Mouse (Mus musculus) stomach, postnatal 0 days (tissue): ENCODE results near the gene Nsd1. TPM values are rescaled to one million over a fixed set of nuclear protein-coding genes. Genes with fewer than 3 reads are reported as not detected.

Source experiments
- ATAC-seq: fragments of 200-750 bp; cut with Nextera tagmentation; 2 replicates; pipeline ENCODE4 v1.8.0; 2017; ENCODE audit not compliant: low FRiP score, low TSS enrichment
- DNase-seq: peaks from one replicate; pipeline ENCODE4 v3.0.0-alpha.2; 2016; ENCODE audit warnings: low spot score
- H3K27ac ChIP-seq: fragments of 300-500 bp; sonication (generic); replicated peaks from 2 replicates; pipeline ENCODE4 v1.5.1; 2014; ENCODE audit warnings: mild to moderate bottlenecking, control low read depth
- H3K27me3 ChIP-seq: fragments of 300-500 bp; sonication (generic); 2 replicates; pipeline ENCODE4 v1.6.1; 2014; ENCODE audit warnings: low read length; ENCODE audit not compliant: control insufficient read depth, insufficient read depth
- H3K36me3 ChIP-seq: fragments of 300-500 bp; sonication (generic); 2 replicates; pipeline ENCODE4 v1.6.1; 2014; ENCODE audit warnings: low read length, mixed read lengths; ENCODE audit not compliant: control insufficient read depth, insufficient read depth
- H3K4me1 ChIP-seq: fragments of 300-500 bp; sonication (generic); replicated peaks from 2 replicates; pipeline ENCODE4 v1.6.1; 2014; ENCODE audit warnings: antibody characterized with exemption; ENCODE audit not compliant: control insufficient read depth, insufficient read depth
- H3K4me2 ChIP-seq: fragments of 300-500 bp; sonication (generic); replicated peaks from 2 replicates; pipeline ENCODE4 v1.6.1; 2014; ENCODE audit warnings: low read depth, mild to moderate bottlenecking, control low read depth, moderate library complexity
- H3K4me3 ChIP-seq: fragments of 300-500 bp; sonication (generic); 2 replicates; pipeline ENCODE4 v1.5.1; 2014; ENCODE audit warnings: low read depth, low read length, control low read depth
- H3K9ac ChIP-seq: fragments of 300-500 bp; sonication (generic); 2 replicates; pipeline ENCODE4 v1.6.1; 2014; ENCODE audit warnings: mild to moderate bottlenecking, low read length, control low read depth, mixed read lengths
- H3K9me3 ChIP-seq: fragments of 300-500 bp; sonication (generic); 2 replicates; pipeline ENCODE4 v1.6.1; 2016; ENCODE audit warnings: low read length; ENCODE audit not compliant: control insufficient read depth
- CTCF ChIP-seq: IDR thresholded peaks from 2 replicates; pipeline ENCODE4 v1.5.1; 2016; ENCODE audit warnings: antibody characterized with exemption, low read depth, mild to moderate bottlenecking, moderate library complexity
- EP300 ChIP-seq: optimal IDR thresholded peaks from 2 replicates; pipeline ENCODE3; 2016; ENCODE audit warnings: antibody characterized with exemption
- WGBS: fragments of 180-500 bp; shearing (Covaris S2); extraction: QIAGEN DNeasy Blood & Tissue Kit; methylation state at CpG from one replicate; pipeline ENCODE4 v1.1.7; 2014; 5-methylcytosine and 5-hydroxymethylcytosine counted together
- polyA plus RNA-seq: library from polyadenylated mRNA; unstranded; fragments of >200 nt; fragmentation: Nextera tagmentation; extraction: Ambion mirVana; gene quantifications from 2 replicates; pipeline ENCODE4 v1.2.1, GENCODE M21; 2015

Nsd1 gene
- polyA plus RNA-seq, 1 experiment from 2014 or later, result 35.0 TPM

DNA sequence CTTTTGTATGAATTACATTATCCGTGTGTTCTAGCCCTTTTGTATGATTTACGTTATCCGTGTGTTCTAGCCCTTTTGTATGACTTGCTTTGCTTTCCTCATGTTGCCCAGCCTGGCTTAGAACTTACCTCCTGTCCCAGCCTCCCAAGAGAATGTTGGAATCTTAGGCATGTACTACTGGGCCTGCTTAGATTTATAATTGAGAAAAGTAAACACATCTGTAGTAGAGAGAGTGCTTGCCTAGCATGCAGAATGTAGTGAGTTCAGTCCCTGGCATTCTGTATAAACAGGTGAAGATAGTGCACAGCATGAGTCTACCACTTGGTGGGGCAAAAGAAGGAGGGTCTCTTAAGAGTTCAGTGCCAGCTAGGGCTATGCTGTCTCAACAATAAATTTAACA lies 14.8 kb downstream of the Nsd1 start:
- DNase-seq (no peak), ATAC-seq (no peak)
- peaks cover 20% of the 10 kb centered on the region; the same call in 1 of the 2 replicates for H3K36me3 ChIP-seq
- 77% methylated on average over 3 of the region's 3 CpGs for WGBS
- H3K4me2 ChIP-seq, result no peak overlapping the region
- no peak overlapping the region for H3K4me3 ChIP-seq
- no peaks in the 10 kb centered on the region for H3K4me1 ChIP-seq
- H3K9me3 ChIP-seq, result no peaks in the 10 kb centered on the region
- no peak overlapping the region for H3K9ac ChIP-seq
- no peak overlapping the region for H3K27ac ChIP-seq
- TF ChIP-seq CTCF (no peak), EP300 (no peak)
- H3K27me3 ChIP-seq, result no peaks in the 10 kb centered on the region

DNA sequence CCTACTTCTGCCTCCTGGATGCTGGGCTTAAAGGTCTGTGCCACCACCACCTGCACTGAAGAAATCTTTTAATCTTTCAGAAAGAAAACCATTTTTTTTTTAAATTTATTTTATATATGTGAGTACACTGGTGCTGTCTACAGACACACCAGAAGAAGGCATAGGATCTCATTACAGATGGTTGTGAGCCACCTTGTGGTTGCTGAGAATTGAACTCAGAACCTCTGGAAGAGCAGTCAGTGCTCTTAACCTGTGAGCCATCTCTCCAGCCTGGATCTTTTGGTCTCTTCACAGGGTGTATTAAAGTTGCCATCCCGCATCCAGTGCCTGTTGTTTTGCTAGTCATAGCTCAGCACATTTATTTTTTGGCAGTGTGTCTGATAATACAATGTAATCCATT lies 21.1 kb downstream of the Nsd1 start:
- H3K9me3 ChIP-seq, result no peaks in the 10 kb centered on the region
- no peak for TF ChIP-seq EP300
- TF ChIP-seq CTCF, result peak; percentile 44
- no peak for DNase-seq
- no peak for ATAC-seq
- no peak overlapping the region for H3K9ac ChIP-seq
- H3K27me3 ChIP-seq, result no peaks in the 10 kb centered on the region
- H3K36me3 ChIP-seq, result peaks cover 17% of the 10 kb centered on the region
- H3K4me1 ChIP-seq, result no peaks in the 10 kb centered on the region
- H3K4me2 ChIP-seq, result no peak overlapping the region
- 88% methylated on average over 1 of the region's 1 CpGs for WGBS
- H3K4me3 ChIP-seq, result no peak overlapping the region
- no peak overlapping the region for H3K27ac ChIP-seq

DNA sequence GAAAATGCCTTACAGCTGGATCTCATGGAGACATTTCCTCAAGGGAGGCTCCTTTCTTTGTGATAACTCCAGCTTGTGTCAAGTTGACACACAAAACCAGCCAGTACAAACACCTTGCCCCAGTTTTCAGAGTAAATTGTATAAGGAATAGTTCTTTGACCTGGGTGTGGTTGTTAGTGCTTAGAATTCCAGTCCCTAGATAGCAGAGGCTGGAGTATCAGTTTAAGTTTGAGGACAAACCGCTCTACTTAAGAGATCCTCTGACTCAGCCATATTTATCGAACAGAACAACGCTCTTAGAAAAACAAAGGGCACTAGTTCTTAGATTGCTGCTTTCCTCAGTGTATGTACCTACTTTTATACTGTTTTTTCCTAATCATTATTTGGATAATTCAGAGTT lies 33.6 kb downstream of the Nsd1 start:
- Histone ChIP-seq H3K27me3 (no peaks in the 10 kb centered on the region), H3K9me3 (no peaks in the 10 kb centered on the region), H3K4me3 (no peak overlapping the region), H3K27ac (no peak overlapping the region), H3K36me3 (peaks cover 31% of the 10 kb centered on the region), H3K4me1 (no peaks in the 10 kb centered on the region), H3K9ac (no peak overlapping the region), H3K4me2 (no peak overlapping the region)
- 74% methylated on average over 3 of the region's 3 CpGs for WGBS
- peak; percentile 86 for ATAC-seq
- no peak for DNase-seq
- TF ChIP-seq CTCF, result no peak
- no peak for TF ChIP-seq EP300

DNA sequence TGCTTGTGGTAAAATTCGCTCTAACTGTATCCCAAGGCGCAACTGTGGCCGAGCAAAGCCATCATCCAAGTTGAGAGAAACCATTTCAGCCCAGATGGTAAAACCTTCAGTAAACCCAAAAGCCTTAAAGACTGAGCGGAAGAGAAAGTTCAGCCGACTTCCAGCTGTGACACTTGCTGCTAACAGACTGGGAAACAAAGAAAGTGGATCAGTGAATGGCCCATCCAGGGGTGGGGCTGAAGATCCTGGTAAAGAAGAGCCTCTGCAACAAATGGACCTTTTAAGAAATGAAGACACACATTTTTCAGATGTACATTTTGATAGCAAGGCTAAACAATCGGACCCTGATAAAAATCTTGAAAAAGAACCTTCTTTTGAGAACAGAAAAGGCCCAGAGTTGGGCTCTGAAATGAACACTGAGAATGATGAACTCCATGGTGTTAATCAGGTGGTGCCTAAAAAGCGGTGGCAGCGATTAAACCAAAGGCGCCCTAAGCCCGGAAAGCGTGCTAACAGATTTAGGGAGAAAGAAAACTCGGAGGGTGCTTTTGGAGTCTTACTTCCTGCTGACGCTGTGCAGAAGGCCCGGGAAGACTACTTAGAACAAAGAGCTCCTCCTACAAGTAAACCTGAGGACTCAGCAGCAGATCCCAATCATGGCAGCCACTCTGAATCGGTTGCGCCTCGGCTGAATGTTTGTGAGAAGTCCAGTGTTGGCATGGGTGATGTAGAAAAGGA lies 37.9 kb downstream of the Nsd1 start:
- DNase-seq, result no peak
- Histone ChIP-seq H3K9ac (no peak overlapping the region), H3K4me2 (no peak overlapping the region), H3K9me3 (no peaks in the 10 kb centered on the region), H3K4me3 (no peak overlapping the region), H3K27ac (no peak overlapping the region), H3K36me3 (peaks cover 16% of the 10 kb centered on the region), H3K4me1 (no peaks in the 10 kb centered on the region), H3K27me3 (no peaks in the 10 kb centered on the region)
- ATAC-seq, result no peak
- TF ChIP-seq EP300 (no peak), CTCF (no peak)
- 83% methylated on average over 17 of the region's 17 CpGs for WGBS

DNA sequence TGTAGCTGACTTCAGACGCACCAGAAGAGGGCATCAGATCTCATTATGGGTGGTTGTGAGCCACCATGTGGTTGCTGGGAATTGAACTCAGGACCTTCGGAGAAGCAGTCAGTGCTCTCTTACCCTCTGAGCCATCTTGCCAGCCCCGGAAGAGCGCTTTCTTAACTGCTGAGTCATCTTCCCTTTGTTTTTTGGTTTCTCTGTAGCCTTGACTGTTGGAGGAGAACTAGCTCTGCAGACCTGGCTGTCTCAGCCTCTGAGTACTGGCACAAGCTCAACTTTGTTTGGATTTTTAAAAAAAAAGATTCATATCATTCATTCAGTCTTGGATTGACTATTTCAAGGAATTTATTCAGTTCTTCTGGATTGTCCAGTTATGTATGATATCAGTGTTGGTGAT lies 39.7 kb downstream of the Nsd1 start:
- WGBS, result 86% methylated on average over 4 of the region's 4 CpGs
- H3K4me1 ChIP-seq, result no peaks in the 10 kb centered on the region
- DNase-seq (no peak), ATAC-seq (no peak)
- H3K27ac ChIP-seq, result no peak overlapping the region
- H3K27me3 ChIP-seq, result no peaks in the 10 kb centered on the region
- H3K4me2 ChIP-seq, result no peak overlapping the region
- no peaks in the 10 kb centered on the region for H3K9me3 ChIP-seq
- peaks cover 16% of the 10 kb centered on the region for H3K36me3 ChIP-seq
- H3K4me3 ChIP-seq, result no peak overlapping the region
- no peak overlapping the region for H3K9ac ChIP-seq
- no peak for TF ChIP-seq EP300
- no peak for TF ChIP-seq CTCF

DNA sequence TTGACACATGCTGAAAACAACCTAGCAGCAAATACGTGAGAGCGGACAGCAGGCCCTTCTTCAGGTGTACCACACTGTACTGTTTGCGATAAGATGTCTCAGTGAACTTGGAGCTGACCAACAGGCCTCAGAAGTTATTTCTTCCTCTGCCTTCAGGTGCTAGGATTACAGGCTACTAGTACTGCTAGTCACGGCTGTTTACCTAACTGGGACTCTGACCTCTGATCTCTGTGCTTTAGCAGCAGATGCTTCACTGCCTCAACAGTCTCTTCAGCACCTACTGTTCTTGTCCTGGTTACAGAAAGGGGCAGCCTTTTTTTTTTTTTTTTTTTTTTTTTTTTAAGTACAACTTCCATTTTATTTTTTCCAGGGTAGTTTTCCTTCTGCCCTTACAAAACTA lies 43.2 kb downstream of the Nsd1 start:
- no peak for DNase-seq
- Histone ChIP-seq H3K4me2 (no peak overlapping the region), H3K4me1 (no peaks in the 10 kb centered on the region), H3K27me3 (no peaks in the 10 kb centered on the region), H3K9ac (no peak overlapping the region), H3K9me3 (no peaks in the 10 kb centered on the region), H3K27ac (no peak overlapping the region), H3K4me3 (no peak overlapping the region), H3K36me3 (no peaks in the 10 kb centered on the region)
- 67% methylated on average over 4 of the region's 4 CpGs for WGBS
- no peak for ATAC-seq
- TF ChIP-seq EP300 (no peak), CTCF (no peak)
